Mouse (Mus musculus): Measurements from ENCODE around the gene Atp8a2.

GRCm38 (mm10) chr14:59960214-59960890 lies 236.6 kb downstream of the Atp8a2 start:
- no peak for TF ChIP-seq CTCF (IDR thresholded peaks at IDR 0.05)
- no peak for TF ChIP-seq EP300 (IDR thresholded peaks at IDR 0.05)

Data from lung, postnatal 0 days (tissue).